Mouse (Mus musculus) testis, adult 2 months (tissue): ENCODE measurements around the gene Bdp1. TPM values are rescaled to one million over a fixed set of nuclear protein-coding genes. Genes with fewer than 3 reads are reported as not detected.

Source experiments
- H3K27ac ChIP-seq: fragments of 200-500 bp; 2 replicates; pipeline ENCODE4 v1.5.1; 2012; ENCODE audit warnings: low read depth, low read length; ENCODE audit not compliant: control insufficient read depth, insufficient read depth
- H3K27me3 ChIP-seq: fragments of 200-500 bp; 2 replicates; pipeline ENCODE4 v1.6.1; 2012; ENCODE audit warnings: mild to moderate bottlenecking, low read length, moderate library complexity; ENCODE audit not compliant: control insufficient read depth, insufficient read depth
- H3K36me3 ChIP-seq: fragments of 200-500 bp; 2 replicates; pipeline ENCODE4 v1.6.1; 2012; ENCODE audit warnings: mild to moderate bottlenecking, low read length; ENCODE audit not compliant: control insufficient read depth, insufficient read depth
- H3K4me1 ChIP-seq: fragments of 200-500 bp; 2 replicates; pipeline ENCODE4 v1.6.1; 2012; ENCODE audit warnings: low read length; ENCODE audit not compliant: control insufficient read depth, insufficient read depth
- H3K4me3 ChIP-seq: fragments of 200-500 bp; 2 replicates; pipeline ENCODE4 v1.5.1; 2012; ENCODE audit warnings: low read depth, mild to moderate bottlenecking, low read length, moderate library complexity, mixed read lengths; ENCODE audit not compliant: control insufficient read depth
- CTCF ChIP-seq: fragments of 200-500 bp; IDR thresholded peaks from 2 replicates; pipeline ENCODE4 v1.5.1; 2012; ENCODE audit warnings: low read depth, mild to moderate bottlenecking, inconsistent platforms, low read length, moderate library complexity; ENCODE audit not compliant: control insufficient read depth, insufficient read depth, insufficient replicate concordance
- POLR2A ChIP-seq: fragments of 200-500 bp; IDR thresholded peaks from 2 replicates; pipeline ENCODE4 v1.6.1; 2012; ENCODE audit warnings: low read depth, mild to moderate bottlenecking, inconsistent platforms, low read length, moderate library complexity; ENCODE audit not compliant: control insufficient read depth
- polyA plus RNA-seq: library from polyadenylated mRNA; depleted of rRNA; stranded (reverse); fragments of >200 nt; gene quantifications from 2 replicates; pipeline ENCODE4 v1.2.3, GENCODE M21; 2012

Bdp1 gene
- polyA plus RNA-seq, 1 experiment: 2.0 TPM

DNA sequence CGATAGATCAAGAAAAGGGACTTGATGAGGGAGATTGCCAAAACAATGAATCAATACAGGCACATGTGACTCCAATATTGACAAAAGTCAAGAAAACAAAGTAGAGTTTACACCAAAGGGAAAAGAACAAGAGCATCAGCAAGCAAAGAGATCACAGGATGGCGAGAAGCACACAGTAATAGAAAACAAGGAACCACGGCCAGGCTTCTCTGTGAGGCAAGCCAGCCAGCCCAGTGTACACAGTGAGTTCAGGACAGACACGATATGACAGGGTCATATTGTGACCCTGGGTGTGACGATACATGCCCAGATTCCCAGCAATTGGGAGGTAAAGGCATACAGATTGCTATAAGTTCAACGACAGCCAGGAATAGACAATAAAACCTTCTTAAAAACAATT, 77.9 kb downstream of the Bdp1 start:
- Histone ChIP-seq H3K27me3 (no peaks in the 10 kb centered on the region), H3K4me1 (no peaks in the 10 kb centered on the region), H3K4me3 (no peak overlapping the region), H3K27ac (no peak overlapping the region), H3K36me3 (peaks cover 1% of the 10 kb centered on the region)
- TF ChIP-seq POLR2A (no peak), CTCF (no peak)

DNA sequence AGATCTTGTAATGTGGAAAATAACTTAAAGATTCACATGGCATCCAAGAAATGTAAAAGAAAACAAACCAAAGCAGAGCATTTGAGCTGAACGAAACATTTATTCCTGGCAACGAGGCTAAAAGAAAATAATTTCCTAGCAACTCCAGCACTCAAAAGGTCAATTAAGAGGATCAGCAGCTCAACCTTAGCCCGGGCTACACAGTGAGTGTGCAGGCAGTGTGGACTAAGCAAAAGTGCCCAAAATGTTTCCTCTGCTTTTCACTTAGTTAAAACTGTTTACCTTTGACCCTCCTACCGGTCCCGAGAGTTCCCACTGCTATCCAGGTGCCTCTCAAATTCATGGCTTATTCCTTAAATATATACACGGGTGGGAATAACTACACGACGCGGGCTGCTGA, 87.0 kb downstream of the Bdp1 start:
- H3K36me3 ChIP-seq: peaks cover 1% of the 10 kb centered on the region; the same call in 1 of the 2 replicates
- TF ChIP-seq POLR2A (no peak), CTCF (no peak)
- H3K4me1 ChIP-seq: peaks cover 5% of the 10 kb centered on the region

DNA sequence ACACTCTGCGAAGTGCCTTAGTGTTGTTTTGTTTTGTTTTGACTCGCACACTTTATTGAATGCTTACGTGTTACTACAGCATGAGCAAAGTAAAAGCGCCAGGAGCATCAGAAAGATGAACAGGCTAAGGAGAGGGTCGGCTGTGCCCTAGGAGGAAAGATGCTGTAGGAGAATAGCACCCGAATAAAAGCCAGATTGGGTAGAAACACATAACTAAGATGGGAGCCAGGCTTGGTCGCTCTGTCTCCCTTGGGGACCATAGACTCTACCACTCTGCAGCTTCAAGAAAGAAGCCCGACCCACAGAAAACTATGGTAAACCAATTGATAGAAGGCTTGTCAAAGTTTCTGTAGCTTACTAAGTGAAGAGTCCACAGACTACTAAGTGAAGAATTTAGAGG, 87.9 kb downstream of the Bdp1 start:
- H3K27ac ChIP-seq: no peak overlapping the region
- peaks cover 5% of the 10 kb centered on the region for H3K4me1 ChIP-seq
- peak overlapping the region; percentile 84; the same call in 1 of the 2 replicates for H3K4me3 ChIP-seq
- H3K27me3 ChIP-seq: no peaks in the 10 kb centered on the region
- TF ChIP-seq CTCF (no peak), POLR2A (no peak)
- 0 out of 2 replicates have a peak, but pooled peaks cover 1% of the 10 kb centered on the region for H3K36me3 ChIP-seq

More for the DNA sequence above, 87.0 kb downstream of the Bdp1 start:
- no peaks in the 10 kb centered on the region for H3K27me3 ChIP-seq
- no peak overlapping the region for H3K27ac ChIP-seq
- no peak overlapping the region for H3K4me3 ChIP-seq

DNA sequence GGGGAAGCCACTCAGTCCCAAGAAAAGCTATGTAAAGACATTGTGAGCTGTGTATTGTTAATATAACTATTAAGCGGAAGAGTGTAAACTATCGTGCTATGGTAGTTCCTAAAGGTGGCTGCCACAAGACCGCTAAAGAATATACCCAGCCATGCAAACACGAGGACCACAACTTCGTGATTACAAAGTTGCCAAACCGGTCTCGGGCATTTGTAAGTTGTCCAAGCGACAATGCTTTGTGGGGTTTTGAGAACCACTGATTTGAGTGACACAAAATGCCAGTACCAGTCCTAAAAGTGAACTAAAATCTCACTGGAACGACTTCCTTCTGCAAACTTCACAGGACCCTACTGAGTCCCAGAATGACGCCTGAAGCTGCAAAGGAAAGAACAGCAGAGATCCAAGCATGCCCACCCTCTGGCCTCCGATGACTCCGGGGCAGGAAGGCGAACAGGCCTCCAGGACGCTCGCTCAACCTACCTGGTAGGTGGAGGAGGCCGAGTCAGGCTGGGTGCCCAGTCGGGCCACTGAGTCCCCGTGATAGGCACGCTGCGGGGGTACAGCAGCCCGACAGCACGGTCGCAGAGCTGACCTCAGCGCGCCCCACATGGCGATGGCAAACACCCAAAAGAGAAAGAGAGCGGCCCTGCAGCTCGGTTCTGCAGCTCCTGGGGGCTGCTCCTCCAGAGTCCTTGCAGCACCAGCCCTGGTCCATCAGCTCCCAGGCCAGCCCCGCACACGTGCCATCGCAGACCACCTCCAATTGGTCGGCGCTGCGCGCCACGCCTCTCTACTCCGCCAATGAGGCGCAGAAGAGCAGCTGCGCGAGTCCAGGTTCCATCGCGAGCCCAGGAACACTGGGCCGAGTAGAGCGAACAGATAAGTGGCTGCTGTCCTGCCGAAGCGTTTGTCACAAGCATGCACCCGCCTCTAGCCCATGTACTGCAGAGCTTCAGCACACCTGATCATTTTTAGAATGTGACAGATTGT, 88.7 kb downstream of the Bdp1 start, which contains the start of gene Mccc2:
Gene Mccc2, minus strand, starts transcription at position 734 of the 990 bp plus-strand sequence.
- TF ChIP-seq POLR2A (peak; percentile 70), CTCF (no peak)
- H3K36me3 ChIP-seq: no peaks in the 10 kb centered on the region
- peak within 1 kb of the TSS; percentile 44 for H3K27ac ChIP-seq

DNA sequence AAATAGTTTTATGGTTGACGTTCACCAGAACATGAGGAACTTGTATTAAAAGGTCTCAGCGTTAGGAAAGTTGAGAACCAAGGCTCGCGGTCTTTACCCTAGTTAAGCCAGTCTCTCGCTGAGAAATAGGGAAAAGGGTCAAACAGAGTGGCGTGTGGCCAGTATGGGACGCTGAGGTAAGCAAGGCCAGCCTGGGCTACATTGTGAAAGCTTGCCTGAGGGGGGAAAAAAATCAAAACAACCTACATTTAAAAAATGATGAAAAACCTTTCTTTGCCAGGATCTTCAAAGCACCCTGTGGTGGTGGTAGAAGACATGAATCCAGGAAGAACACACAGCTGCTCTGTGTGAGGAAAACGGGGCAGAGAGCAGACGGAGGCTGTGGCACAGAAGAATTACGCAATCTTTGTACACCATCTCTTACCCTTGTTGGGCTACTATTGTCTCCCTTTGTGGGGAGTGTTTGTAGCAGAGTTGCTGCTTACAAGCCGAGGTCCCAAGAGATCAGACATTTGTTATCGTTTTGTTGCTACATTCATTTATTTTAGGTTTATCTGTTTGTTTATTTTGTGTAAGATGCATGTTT, 97.9 kb downstream of the Bdp1 start:
- H3K27ac ChIP-seq: no peak overlapping the region
- H3K36me3 ChIP-seq: no peaks in the 10 kb centered on the region
- H3K27me3 ChIP-seq: no peaks in the 10 kb centered on the region
- H3K4me3 ChIP-seq: no peak overlapping the region
- H3K4me1 ChIP-seq: no peaks in the 10 kb centered on the region
- TF ChIP-seq POLR2A: no peak
- no peak for TF ChIP-seq CTCF

More for the DNA sequence above, 88.7 kb downstream of the Bdp1 start, which contains the start of gene Mccc2:
- H3K4me3 ChIP-seq: peak within 1 kb of the TSS; percentile 84
- H3K4me1 ChIP-seq: peaks cover 5% of the 10 kb centered on the region
- no peaks in the 10 kb centered on the region for H3K27me3 ChIP-seq

DNA sequence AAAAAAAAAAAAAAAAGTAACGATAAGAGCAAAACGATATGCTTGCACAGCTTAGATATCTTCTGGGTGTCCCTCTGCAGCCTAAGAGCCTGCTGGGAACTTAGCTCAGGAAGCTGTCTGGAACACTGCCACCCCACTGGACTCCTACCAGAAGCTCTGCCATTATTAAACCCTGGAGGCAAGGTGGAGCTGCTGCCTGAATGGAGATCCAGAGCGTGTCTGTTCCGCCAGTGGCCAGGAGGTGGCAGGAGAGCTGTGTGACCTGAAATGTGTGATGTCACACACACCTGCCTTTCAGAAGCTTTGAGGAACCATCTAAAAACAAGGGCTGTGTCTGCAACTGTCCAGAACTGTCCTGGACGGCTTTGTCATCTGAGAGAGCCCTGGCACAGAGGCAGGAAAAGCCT, 102.1 kb downstream of the Bdp1 start:
- TF ChIP-seq POLR2A: no peak
- peak; percentile 77; the same call in 1 of the 2 replicates for TF ChIP-seq CTCF
- H3K4me3 ChIP-seq: no peak overlapping the region
- no peaks in the 10 kb centered on the region for H3K36me3 ChIP-seq
- no peaks in the 10 kb centered on the region for H3K4me1 ChIP-seq
- no peak overlapping the region for H3K27ac ChIP-seq
- H3K27me3 ChIP-seq: no peaks in the 10 kb centered on the region

DNA sequence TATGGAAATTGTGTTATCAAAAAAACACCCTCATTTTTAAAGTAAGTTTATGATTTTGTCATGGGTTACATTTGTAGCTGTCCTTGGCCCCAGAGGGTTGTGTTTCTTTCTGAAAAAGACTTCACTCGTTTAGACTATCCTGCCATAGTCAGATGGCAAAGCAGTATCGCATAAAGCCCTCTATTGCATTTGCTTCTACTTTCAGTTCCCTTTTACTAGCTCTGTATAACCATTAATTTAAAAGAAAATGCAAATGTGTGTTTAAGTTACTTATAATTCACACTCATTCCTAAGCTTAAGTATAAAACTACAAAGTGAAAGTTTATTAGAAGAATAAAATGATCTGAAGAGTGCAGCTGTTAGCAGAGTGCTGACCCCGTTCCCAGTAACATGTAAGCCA, 104.8 kb downstream of the Bdp1 start:
- no peaks in the 10 kb centered on the region for H3K36me3 ChIP-seq
- H3K4me3 ChIP-seq: no peak overlapping the region
- TF ChIP-seq CTCF (no peak), POLR2A (no peak)
- no peaks in the 10 kb centered on the region for H3K27me3 ChIP-seq
- no peaks in the 10 kb centered on the region for H3K4me1 ChIP-seq
- H3K27ac ChIP-seq: no peak overlapping the region
